Mouse (Mus musculus) forebrain, embryonic 10.5 days (tissue): ENCODE results near the gene A530064D06Rik. TPM values are rescaled to one million over a fixed set of nuclear protein-coding genes. Genes with fewer than 3 reads are reported as not detected.
"Not testable (repeated sequence)": the region's sequence is repeated elsewhere in the genome, so short reads cannot be mapped to it uniquely, and the experiment has no call there.

Experiments
- DNase-seq: peaks from one replicate; pipeline ENCODE4 v3.0.0-alpha.2; 2017; ENCODE audit warnings: low spot score; ENCODE audit errors: extremely low spot score
- H3K27ac ChIP-seq: fragments of 300-500 bp; sonication (generic); 2 replicates; pipeline ENCODE4 v1.5.1; 2016; ENCODE audit warnings: mild to moderate bottlenecking
- H3K27me3 ChIP-seq: fragments of 300-500 bp; sonication (generic); 2 replicates; pipeline ENCODE4 v1.6.1; 2016; ENCODE audit warnings: mild to moderate bottlenecking; ENCODE audit not compliant: poor library complexity, severe bottlenecking
- H3K36me3 ChIP-seq: fragments of 300-500 bp; sonication (generic); replicated peaks from 2 replicates; pipeline ENCODE4 v1.6.1; 2016; ENCODE audit warnings: mild to moderate bottlenecking, moderate library complexity
- H3K4me1 ChIP-seq: fragments of 300-500 bp; sonication (generic); 2 replicates; pipeline ENCODE4 v1.6.1; 2016
- H3K4me3 ChIP-seq: fragments of 300-500 bp; sonication (generic); 2 replicates; pipeline ENCODE4 v1.5.1; 2016; ENCODE audit warnings: mild to moderate bottlenecking, moderate library complexity
- H3K9me3 ChIP-seq: fragments of 300-500 bp; sonication (generic); 2 replicates; pipeline ENCODE4 v1.6.1; 2016; ENCODE audit warnings: mild to moderate bottlenecking, moderate library complexity
- WGBS: fragments of 180-500 bp; shearing (Covaris S2); methylation state at CpG from one replicate; pipeline ENCODE4 v1.1.7; 2016; 5-methylcytosine and 5-hydroxymethylcytosine counted together
- polyA plus RNA-seq: library from polyadenylated mRNA; unstranded; fragments of >200 nt; fragmentation: Nextera tagmentation; extraction: Ambion mirVana; gene quantifications from 2 replicates; pipeline ENCODE4 v1.2.1, GENCODE M21; 2016

The A530064D06Rik gene
- not detected in 2 replicates for polyA plus RNA-seq

DNA sequence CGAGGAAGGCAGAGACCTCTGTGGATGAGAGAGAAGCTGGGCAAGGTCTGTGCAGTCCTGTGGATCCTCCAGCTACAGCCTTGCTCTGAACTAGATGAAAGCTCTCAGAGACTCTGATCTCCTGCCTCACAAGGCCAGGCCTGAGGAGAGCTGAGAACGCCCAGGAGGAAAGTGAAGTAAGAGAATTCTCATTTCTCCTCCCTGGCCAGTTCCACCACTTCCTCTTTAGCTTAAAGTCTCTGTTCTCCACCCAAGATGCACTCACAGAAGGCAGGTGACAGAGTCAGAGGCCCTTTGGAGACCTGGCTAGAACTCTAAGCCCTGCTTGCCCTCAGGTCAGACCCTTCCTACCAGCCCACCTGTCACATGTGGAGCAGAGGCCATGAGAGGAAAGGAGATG is at the start of gene A530064D06Rik:
A530064D06Rik (minus strand) TSS at position 173 of the 400 bp plus-strand sequence.
- WGBS, result 66% methylated on average over 2 of the region's 2 CpGs
- H3K27ac ChIP-seq, H3K4me1 ChIP-seq, H3K36me3 ChIP-seq, H3K4me3 ChIP-seq, H3K9me3 ChIP-seq, DNase-seq, H3K27me3 ChIP-seq: not testable (repeated sequence)

DNA sequence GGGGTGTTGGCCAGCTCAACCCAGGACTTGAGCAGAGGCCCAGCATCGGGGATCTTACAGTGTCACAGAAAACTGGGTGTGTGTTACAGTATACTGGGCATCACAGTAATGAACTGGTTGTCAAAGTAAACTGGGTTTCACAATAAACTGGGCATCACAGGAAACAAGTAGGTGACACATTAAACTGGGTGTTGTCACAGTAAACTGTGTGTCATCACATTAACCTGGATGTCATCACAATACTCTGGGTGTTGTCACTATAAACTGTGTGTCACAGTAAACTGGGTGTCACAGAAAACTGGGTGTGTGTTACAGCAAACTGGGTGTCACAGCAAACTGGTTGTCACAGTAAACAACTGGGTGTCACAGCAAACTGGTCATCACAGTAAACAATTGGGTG is 48.4 kb upstream of the A530064D06Rik start:
- no peak for DNase-seq
- Histone ChIP-seq H3K27ac (no peak overlapping the region), H3K27me3 (no peaks in the 10 kb centered on the region), H3K4me1 (no peaks in the 10 kb centered on the region), H3K36me3 (no peaks in the 10 kb centered on the region), H3K9me3 (peaks cover 18% of the 10 kb centered on the region; the same call in 1 of the 2 replicates), H3K4me3 (no peak overlapping the region)
- 93% methylated on average over 1 of the region's 1 CpGs for WGBS

DNA sequence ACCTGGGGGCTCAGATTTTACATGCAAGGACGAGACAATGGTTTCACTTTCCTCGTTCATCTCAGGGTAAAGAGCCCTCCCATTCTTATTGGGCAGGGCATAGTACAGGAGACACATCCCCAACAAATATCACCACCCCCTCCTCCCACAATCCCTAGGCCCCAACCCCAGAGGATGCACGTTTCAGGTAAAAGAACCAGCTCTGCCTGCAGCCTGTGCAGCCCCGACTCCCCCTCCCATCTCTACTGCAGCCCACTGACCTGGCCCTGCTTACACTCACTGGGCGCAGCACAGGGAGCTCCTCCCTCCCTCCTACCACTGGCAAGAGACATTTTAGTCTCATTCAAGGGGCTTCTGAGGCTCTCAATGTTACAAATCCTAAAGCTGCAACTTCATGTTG is 46.4 kb upstream of the A530064D06Rik start:
- Histone ChIP-seq H3K4me3 (no peak overlapping the region), H3K36me3 (no peaks in the 10 kb centered on the region), H3K27ac (no peak overlapping the region), H3K4me1 (no peaks in the 10 kb centered on the region), H3K27me3 (no peaks in the 10 kb centered on the region), H3K9me3 (peaks cover 13% of the 10 kb centered on the region; the same call in 1 of the 2 replicates)
- 74% methylated on average over 5 of the region's 5 CpGs for WGBS
- no peak for DNase-seq

DNA sequence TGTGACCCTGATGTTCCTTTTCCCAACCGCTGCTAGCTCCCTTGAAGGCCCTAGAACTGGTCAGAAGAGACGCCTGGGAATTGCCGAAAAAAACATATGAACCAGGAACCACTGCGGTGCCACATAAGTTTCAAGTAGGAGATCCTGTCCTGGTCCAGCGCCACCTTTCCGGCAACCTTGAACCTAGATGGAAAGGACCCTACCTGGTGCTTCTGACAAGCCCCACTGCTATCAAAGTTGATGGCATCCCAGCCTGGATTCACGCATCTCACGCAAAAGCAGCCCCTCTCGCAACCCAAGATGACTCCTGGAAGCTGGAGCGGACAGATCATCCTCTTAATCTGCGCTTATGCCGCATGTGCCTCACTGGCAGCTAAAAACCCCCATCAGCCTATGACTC is 45.5 kb upstream of the A530064D06Rik start:
- no peak overlapping the region for H3K27ac ChIP-seq
- H3K36me3 ChIP-seq, result no peaks in the 10 kb centered on the region
- DNase-seq, result no peak
- H3K4me1 ChIP-seq, result no peaks in the 10 kb centered on the region
- no peak overlapping the region for H3K4me3 ChIP-seq
- 96% methylated on average over 12 of the region's 12 CpGs for WGBS
- H3K9me3 ChIP-seq, result peaks cover 7% of the 10 kb centered on the region; the same call in 1 of the 2 replicates
- no peaks in the 10 kb centered on the region for H3K27me3 ChIP-seq

DNA sequence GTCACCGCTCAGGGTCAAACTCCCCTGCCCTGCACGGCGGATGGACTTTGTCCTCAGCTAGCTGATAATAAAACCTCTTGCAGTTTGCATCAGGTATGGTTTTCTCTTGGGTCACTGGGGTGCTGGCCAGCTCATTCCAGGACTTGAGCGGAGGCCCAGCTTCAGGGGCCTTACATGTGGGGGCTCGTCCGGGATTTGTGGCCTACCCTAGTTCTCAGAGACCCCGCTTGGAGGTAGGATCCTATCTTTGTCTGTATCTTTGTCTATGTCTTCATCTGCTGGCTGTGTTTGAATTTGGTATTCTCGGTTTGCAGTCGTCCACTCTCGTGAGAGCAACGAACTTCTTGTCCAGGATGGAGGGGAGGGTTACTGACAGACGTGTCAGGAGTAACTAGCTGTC is 36.0 kb upstream of the A530064D06Rik start:
- Histone ChIP-seq H3K27ac (no peak overlapping the region), H3K4me3 (no peak overlapping the region), H3K36me3 (no peaks in the 10 kb centered on the region), H3K4me1 (no peaks in the 10 kb centered on the region), H3K9me3 (peaks cover 37% of the 10 kb centered on the region), H3K27me3 (no peaks in the 10 kb centered on the region)
- WGBS, result 97% methylated on average over 12 of the region's 12 CpGs
- DNase-seq, result no peak

DNA sequence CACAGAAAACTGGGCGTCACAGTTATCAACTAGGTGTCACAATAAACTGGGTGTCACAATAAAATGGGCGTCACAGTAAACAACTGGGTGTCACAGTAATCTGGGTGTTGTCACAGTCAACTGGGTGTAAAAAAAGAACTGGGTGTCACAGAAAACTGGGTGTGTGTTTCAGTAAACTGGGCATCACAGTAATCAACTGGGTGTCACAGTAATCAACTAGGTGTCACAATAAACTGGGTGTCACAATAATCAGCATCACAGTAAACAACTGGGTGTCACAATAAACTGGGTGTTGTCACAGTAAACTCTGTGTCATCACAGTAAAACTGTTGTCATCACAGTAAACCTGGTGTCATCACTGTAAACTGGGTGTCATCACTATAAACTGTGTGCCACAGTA is 25.3 kb upstream of the A530064D06Rik start:
- no peaks in the 10 kb centered on the region; the same call in 1 of the 2 replicates for H3K9me3 ChIP-seq
- no peaks in the 10 kb centered on the region for H3K36me3 ChIP-seq
- no peak overlapping the region for H3K27ac ChIP-seq
- DNase-seq, result no peak
- no peak overlapping the region for H3K4me3 ChIP-seq
- H3K27me3 ChIP-seq, result no peaks in the 10 kb centered on the region
- 86% methylated on average over 2 of the region's 2 CpGs for WGBS
- no peaks in the 10 kb centered on the region for H3K4me1 ChIP-seq

DNA sequence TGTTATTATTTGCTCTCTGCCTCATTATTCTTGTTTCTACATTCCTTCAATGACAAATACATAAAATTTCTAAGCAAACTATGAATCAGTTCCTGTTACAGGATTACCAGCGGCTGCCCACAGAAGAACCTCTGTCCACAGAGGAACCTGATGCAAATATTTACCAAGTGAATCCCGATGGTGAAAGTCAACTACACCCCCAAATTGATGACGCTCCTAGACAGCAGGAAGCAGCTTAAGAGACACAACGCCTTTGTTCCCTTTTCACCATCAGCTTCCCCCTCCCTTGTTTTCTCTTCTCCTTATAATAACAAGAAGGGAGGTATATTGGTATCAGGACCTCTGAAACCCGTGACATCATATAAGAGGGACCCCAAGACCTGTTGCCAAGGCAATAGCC is 18.2 kb upstream of the A530064D06Rik start:
- no peak overlapping the region for H3K4me3 ChIP-seq
- H3K27ac ChIP-seq, result no peak overlapping the region
- no peaks in the 10 kb centered on the region for H3K27me3 ChIP-seq
- WGBS, result 82% methylated on average over 5 of the region's 5 CpGs
- H3K4me1 ChIP-seq, result no peaks in the 10 kb centered on the region
- no peaks in the 10 kb centered on the region for H3K9me3 ChIP-seq
- no peaks in the 10 kb centered on the region for H3K36me3 ChIP-seq
- DNase-seq, result no peak

DNA sequence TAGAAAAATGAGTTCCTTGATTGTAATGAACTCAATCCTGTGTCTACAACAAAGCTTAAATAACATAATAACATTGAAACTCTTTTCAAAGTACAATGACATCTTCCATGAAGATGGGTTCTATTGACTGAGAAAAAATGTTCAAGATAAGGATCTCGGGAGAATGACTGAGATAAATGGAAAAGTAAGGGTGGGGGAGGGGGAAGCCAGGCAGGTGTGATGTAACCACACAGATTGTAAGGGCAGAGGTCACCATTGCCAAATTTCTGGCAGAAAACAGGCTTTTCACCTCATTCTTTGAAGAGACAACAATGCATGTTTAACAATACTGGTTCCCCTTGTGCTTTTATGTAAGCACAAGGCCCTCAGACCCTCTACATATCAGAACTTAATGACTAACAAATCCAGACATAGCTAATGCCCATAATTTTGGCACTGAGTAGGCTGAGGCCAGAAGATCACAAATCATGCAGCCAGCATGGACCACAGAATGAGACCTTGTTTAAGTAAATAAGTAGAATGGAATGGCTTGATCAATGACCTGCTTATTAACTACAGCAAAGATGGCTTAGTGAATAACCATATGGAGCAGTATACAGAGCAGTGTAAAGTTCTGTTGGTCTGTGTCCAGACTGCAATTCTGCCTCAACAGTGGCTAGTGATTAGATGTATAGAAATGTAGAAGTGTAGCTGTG is 9.5 kb downstream of the A530064D06Rik start:
- DNase-seq, result no peak
- Histone ChIP-seq H3K4me3 (no peak overlapping the region), H3K4me1 (no peaks in the 10 kb centered on the region), H3K27me3 (no peaks in the 10 kb centered on the region), H3K9me3 (peaks cover 14% of the 10 kb centered on the region), H3K36me3 (no peaks in the 10 kb centered on the region), H3K27ac (no peak overlapping the region)
- WGBS, result 79% methylated on average over 1 of the region's 1 CpGs

DNA sequence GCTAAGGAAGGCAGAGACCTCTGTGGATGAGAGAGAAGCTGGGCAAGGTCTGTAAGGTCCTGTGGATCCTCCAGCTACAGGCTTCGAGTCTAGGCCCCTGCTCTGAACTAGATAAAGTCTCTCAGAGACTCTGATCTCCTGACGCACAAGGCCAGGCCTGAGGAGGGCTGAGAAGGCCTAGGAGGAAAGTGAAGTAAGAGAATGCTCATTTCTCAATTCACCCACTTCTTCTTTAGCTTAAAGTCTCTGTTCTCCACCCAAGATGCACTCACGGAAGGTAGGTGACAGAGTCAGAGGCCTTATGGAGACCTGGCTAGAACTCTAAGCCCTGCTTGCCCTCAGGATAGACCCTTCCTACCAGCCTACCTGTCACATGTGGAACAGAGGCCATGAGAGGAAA is 21.0 kb downstream of the A530064D06Rik start, which contains the start of gene 9830107B12Rik:
9830107B12Rik (minus strand) TSS at position 149 of the 400 bp plus-strand sequence.
- no peak for DNase-seq
- H3K4me3 ChIP-seq, result no peak within 1 kb of the TSS
- H3K27me3 ChIP-seq, result no peaks in the 10 kb centered on the region
- 70% methylated on average over 3 of the region's 3 CpGs for WGBS
- H3K27ac ChIP-seq, result no peak within 1 kb of the TSS
- H3K4me1 ChIP-seq, result no peaks in the 10 kb centered on the region
- H3K36me3 ChIP-seq, result no peaks in the 10 kb centered on the region
- no peaks in the 10 kb centered on the region for H3K9me3 ChIP-seq

DNA sequence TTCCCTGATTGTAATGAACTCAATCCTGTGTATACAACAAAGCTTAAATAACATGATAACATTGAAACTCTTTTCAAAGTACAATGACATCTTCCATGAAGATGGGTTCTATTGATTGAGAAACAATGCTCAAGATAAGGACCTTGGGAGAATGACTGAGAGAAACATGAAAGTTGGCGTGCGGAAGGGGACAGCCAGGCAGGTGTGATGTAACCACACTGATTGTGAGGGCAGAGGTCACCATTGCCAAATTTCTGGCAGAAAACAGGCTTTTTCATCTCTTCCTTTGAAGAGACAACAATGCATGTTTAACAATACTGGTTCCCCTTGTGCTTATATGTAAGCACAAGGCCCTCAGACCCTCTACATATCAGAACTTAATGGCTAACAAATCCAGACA is 34.3 kb downstream of the A530064D06Rik start:
- no peak for DNase-seq
- no peaks in the 10 kb centered on the region for H3K9me3 ChIP-seq
- H3K27me3 ChIP-seq, result no peaks in the 10 kb centered on the region
- 86% methylated on average over 2 of the region's 2 CpGs for WGBS
- no peaks in the 10 kb centered on the region for H3K4me1 ChIP-seq
- no peaks in the 10 kb centered on the region for H3K36me3 ChIP-seq
- H3K27ac ChIP-seq, result no peak overlapping the region
- no peak overlapping the region for H3K4me3 ChIP-seq

DNA sequence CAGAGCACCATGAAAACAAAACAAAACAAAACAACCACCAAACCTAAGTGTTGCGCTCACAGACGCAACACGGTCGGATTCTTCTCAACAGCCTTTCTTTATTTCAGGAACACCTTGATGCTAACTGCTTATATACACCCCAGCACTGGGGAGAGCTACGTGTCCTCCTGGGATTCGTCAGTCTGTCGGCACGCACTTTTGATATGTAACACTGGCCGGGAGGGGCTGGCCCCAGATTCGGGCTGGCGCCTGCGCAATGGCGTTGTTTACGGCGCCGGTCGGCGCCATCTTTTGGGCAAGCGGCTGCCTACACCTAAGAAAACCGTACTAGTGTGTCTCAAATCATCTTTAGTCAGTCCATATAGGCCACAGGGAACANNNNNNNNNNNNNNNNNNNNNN is 46.6 kb downstream of the A530064D06Rik start:
- Histone ChIP-seq H3K27me3 (peaks cover 14% of the 10 kb centered on the region), H3K9me3 (no peaks in the 10 kb centered on the region), H3K36me3 (no peaks in the 10 kb centered on the region), H3K4me1 (no peaks in the 10 kb centered on the region), H3K27ac (no peak overlapping the region), H3K4me3 (no peak overlapping the region)
- no peak for DNase-seq
- 94% methylated on average over 20 of the region's 20 CpGs for WGBS

DNA sequence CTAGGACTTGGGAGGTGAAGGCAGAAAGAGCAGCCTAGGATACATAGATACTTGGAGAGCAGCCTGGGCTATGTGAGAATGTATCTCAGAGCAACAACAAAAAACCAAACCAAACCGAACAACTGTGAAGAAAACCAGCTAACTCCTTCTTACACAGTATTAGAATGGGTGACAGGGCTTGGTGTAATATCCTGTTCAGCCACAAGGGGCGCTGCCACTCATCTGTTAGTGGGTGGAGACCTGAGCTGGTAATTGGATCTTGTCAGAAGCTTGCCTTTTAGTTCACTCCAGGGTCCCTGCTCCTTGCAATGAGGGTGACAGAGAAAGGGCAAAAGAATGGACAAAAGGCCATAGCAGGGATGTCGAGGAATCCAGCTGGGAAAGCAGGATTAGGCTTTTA is 47.4 kb downstream of the A530064D06Rik start:
- 27% methylated on average over 3 of the region's 3 CpGs for WGBS
- DNase-seq, result peak; percentile 83
- H3K27ac ChIP-seq, result no peak overlapping the region
- no peaks in the 10 kb centered on the region for H3K36me3 ChIP-seq
- no peaks in the 10 kb centered on the region for H3K9me3 ChIP-seq
- H3K27me3 ChIP-seq, result peaks cover 14% of the 10 kb centered on the region
- H3K4me3 ChIP-seq, result no peak overlapping the region
- H3K4me1 ChIP-seq, result no peaks in the 10 kb centered on the region

DNA sequence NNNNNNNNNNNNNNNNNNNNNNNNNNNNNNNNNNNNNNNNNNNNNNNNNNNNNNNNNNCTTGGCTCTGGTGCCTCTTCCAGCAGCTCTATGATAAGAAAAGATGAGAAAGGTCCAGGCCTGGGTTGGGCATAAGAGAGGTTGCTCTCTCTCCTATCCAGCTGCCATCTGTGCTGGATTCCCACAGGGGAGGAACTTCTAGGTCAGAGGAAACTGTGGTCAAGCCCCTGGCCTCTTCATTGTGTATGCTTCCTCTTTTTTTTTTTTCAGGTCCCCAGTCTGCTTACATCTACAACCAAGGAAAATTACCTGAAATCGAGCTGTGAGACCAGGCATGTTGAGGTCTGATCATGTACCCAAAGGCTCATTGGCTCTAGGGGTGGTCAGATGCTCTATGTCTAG is 48.5 kb downstream of the A530064D06Rik start:
- DNase-seq, result no peak
- peaks cover 14% of the 10 kb centered on the region for H3K27me3 ChIP-seq
- H3K36me3 ChIP-seq, result no peaks in the 10 kb centered on the region
- 73% methylated on average over 1 of the region's 1 CpGs for WGBS
- H3K4me1 ChIP-seq, result no peaks in the 10 kb centered on the region
- H3K27ac ChIP-seq, result no peak overlapping the region
- peaks cover 4% of the 10 kb centered on the region for H3K9me3 ChIP-seq
- H3K4me3 ChIP-seq, result no peak overlapping the region
